Mouse (Mus musculus) lung, adult 18-20 months (tissue): ENCODE measurements around the gene Cfap58.

ENCODE experiments used
- DNase-seq, 2 experiments: peaks; one replicate each; pipeline ENCODE4 v3.0.0; 2022; ENCODE audit warnings: mixed read lengths in 2 of 2

Cfap58 gene

GRCm38 (mm10) chr19:47918016-47918415, 19.5 kb upstream of the Cfap58 start:
- DNase-seq = peak; percentile 28 to 39

- peak; percentile 37 to 50 for DNase-seq
Measured at GRCm38 (mm10) chr19:47918455-47919101, 18.9 kb upstream of the Cfap58 start.

GRCm38 (mm10) chr19:47919126-47919965, 18.1 kb upstream of the Cfap58 start, which contains the start of the genes Cfap43 and Itprip:
TSS of gene Cfap43 (minus strand) at chr19:47919287.
TSS of gene Itprip (minus strand) at chr19:47919299.
- peak; percentile 88 to 91 for DNase-seq

- peak; percentile 57 to 75 for DNase-seq
Measured at GRCm38 (mm10) chr19:47919966-47920375, 17.5 kb upstream of the Cfap58 start.

GRCm38 (mm10) chr19:47925819-47926218, 11.7 kb upstream of the Cfap58 start:
- DNase-seq = no peak

GRCm38 (mm10) chr19:47927032-47927431, 10.4 kb upstream of the Cfap58 start:
- no peak for DNase-seq

- peak; percentile 85 to 89 for DNase-seq
Measured at GRCm38 (mm10) chr19:47929043-47929442, 8.4 kb upstream of the Cfap58 start.

- DNase-seq = peak in 1 of 2 experiments; percentile 59
Measured at GRCm38 (mm10) chr19:47931982-47932638, 5.4 kb upstream of the Cfap58 start.

GRCm38 (mm10) chr19:47934146-47934545, 3.3 kb upstream of the Cfap58 start:
- no peak for DNase-seq

- peak; percentile 68 to 73 for DNase-seq
Measured at GRCm38 (mm10) chr19:47934636-47935238, 2.7 kb upstream of the Cfap58 start.

- no peak for DNase-seq
Measured at GRCm38 (mm10) chr19:47935530-47935929, 1.9 kb upstream of the Cfap58 start.

- no peak for DNase-seq
Measured at GRCm38 (mm10) chr19:47936490-47936889, 985 bp upstream of the Cfap58 start.

- no peak for DNase-seq
Measured at GRCm38 (mm10) chr19:47936938-47937337, 537 bp upstream of the Cfap58 start.

- no peak for DNase-seq
Measured at GRCm38 (mm10) chr19:47939361-47939760, 1.9 kb downstream of the Cfap58 start.

- no peak for DNase-seq
Measured at GRCm38 (mm10) chr19:47946821-47947465, 9.5 kb downstream of the Cfap58 start.

- no peak for DNase-seq
Measured at GRCm38 (mm10) chr19:47950946-47951345, 13.5 kb downstream of the Cfap58 start.

GRCm38 (mm10) chr19:47953169-47953568, 15.7 kb downstream of the Cfap58 start:
- DNase-seq = no peak

- DNase-seq = no peak
Measured at GRCm38 (mm10) chr19:47958181-47958580, 20.7 kb downstream of the Cfap58 start.

GRCm38 (mm10) chr19:47968993-47969659, 31.7 kb downstream of the Cfap58 start:
- DNase-seq = no peak

GRCm38 (mm10) chr19:47971066-47971465, 33.6 kb downstream of the Cfap58 start:
- DNase-seq = no peak

GRCm38 (mm10) chr19:47978109-47978701, 40.7 kb downstream of the Cfap58 start:
- no peak for DNase-seq
